Comparison of ENCODE assay signal across 16 mouse cellular contexts in genomic region chr1:134836909-134837480, GRCm38 (mm10).
A peak's percentile ranks its signal among the peaks of the same experiment; 100 is the strongest.
DNase-seq lines count a peak whose midpoint lies in the region; ATAC-seq lines count a peak whose summit lies in the region.
"Had no signal": no experiment of that assay in that cellular context is flagged by ENCODE, and none has a peak within 500 bp of the region (broad histone marks: within the 10 kb centered on the region; RNA-seq: fewer than 3 reads in every experiment).

No protein-coding gene starts in this region.

- peaks cover 27% of the 10 kb centered on the region for H3K36me3 ChIP-seq in hindbrain, embryonic 10.5 days
- peaks cover 57% of the 10 kb centered on the region for H3K36me3 ChIP-seq in hindbrain, embryonic 14.5 days (replicated peaks; ENCODE audit: control insufficient read depth, insufficient read depth)
- peaks cover 32% of the 10 kb centered on the region for H3K36me3 ChIP-seq in midbrain, embryonic 13.5 days
- H3K36me3 ChIP-seq in midbrain, embryonic 10.5 days: peaks cover 26% of the 10 kb centered on the region

- no peak overlapping the region for H3K4me3 ChIP-seq in hindbrain, embryonic 10.5 days
- no peak overlapping the region for H3K4me3 ChIP-seq in hindbrain, embryonic 14.5 days (replicated peaks; ENCODE audit: low read length)
- H3K4me3 ChIP-seq in midbrain, embryonic 13.5 days (replicated peaks): no peak overlapping the region
- H3K4me3 ChIP-seq in midbrain, embryonic 10.5 days: no peak overlapping the region
- H3K4me3 ChIP-seq: heart, adult 2 months; limb, embryonic 13.5 days; myocyte had no signal

- H3K27me3 ChIP-seq in hindbrain, embryonic 10.5 days (ENCODE audit: insufficient read depth, poor library complexity, severe bottlenecking): no peaks in the 10 kb centered on the region
- no peaks in the 10 kb centered on the region for H3K27me3 ChIP-seq in hindbrain, embryonic 14.5 days (ENCODE audit: control insufficient read depth, insufficient read depth, low read length)
- no peaks in the 10 kb centered on the region for H3K27me3 ChIP-seq in midbrain, embryonic 13.5 days
- no peaks in the 10 kb centered on the region for H3K27me3 ChIP-seq in midbrain, embryonic 10.5 days (ENCODE audit: low read depth, poor library complexity, severe bottlenecking)
- H3K27me3 ChIP-seq: limb, embryonic 13.5 days had no signal

- ATAC-seq in cerebellum, adult (ENCODE audit: insufficient number of reproducible peaks, low FRiP score, low TSS enrichment): 0 out of 2 replicates have a peak, but pooled peaks have one; percentile 40
- ATAC-seq in hindbrain, embryonic 14.5 days (ENCODE audit: low FRiP score): no peak
- peak; percentile 63; the same call in 1 of the 2 replicates for ATAC-seq in midbrain, embryonic 13.5 days
- ATAC-seq: forebrain, embryonic 16.5 days; inflammation-experienced regulatory T-cells, adult 6 months had no signal

- no peak overlapping the region for H3K9ac ChIP-seq in hindbrain, embryonic 14.5 days
- no peak overlapping the region for H3K9ac ChIP-seq in midbrain, embryonic 13.5 days (replicated peaks)
- H3K9ac ChIP-seq: limb, embryonic 13.5 days had no signal

- no peak for DNase-seq in cerebellum, adult 9-10 months
- DNase-seq in hindbrain, embryonic 10.5 days (ENCODE audit: low spot score): peak; percentile 30
- DNase-seq in hindbrain, embryonic 14.5 days (ENCODE audit: low spot score): no peak
- DNase-seq in midbrain, embryonic 10.5 days (ENCODE audit: low spot score): no peak
- peak; percentile 57 for DNase-seq in retina, embryonic 14.5 days (ENCODE audit: low spot score)
- no peak for DNase-seq in T-cell, adult 2 months (ENCODE audit: low spot score)
- DNase-seq: heart, adult 2 months; kidney, postnatal 14 days; lung, adult 2 months; right cerebral cortex, postnatal 4 days had no signal

- no peak overlapping the region for H3K27ac ChIP-seq in hindbrain, embryonic 10.5 days
- no peak overlapping the region for H3K27ac ChIP-seq in hindbrain, embryonic 14.5 days
- no peak overlapping the region for H3K27ac ChIP-seq in midbrain, embryonic 13.5 days
- H3K27ac ChIP-seq in midbrain, embryonic 10.5 days (replicated peaks): no peak overlapping the region
- H3K27ac ChIP-seq: heart, adult 2 months; limb, embryonic 13.5 days had no signal

- H3K9me3 ChIP-seq in hindbrain, embryonic 10.5 days: no peaks in the 10 kb centered on the region
- H3K9me3 ChIP-seq in hindbrain, embryonic 14.5 days (ENCODE audit: control insufficient read depth, low read length): no peaks in the 10 kb centered on the region
- no peaks in the 10 kb centered on the region for H3K9me3 ChIP-seq in midbrain, embryonic 13.5 days
- H3K9me3 ChIP-seq in midbrain, embryonic 10.5 days (replicated peaks): no peaks in the 10 kb centered on the region
- H3K9me3 ChIP-seq: limb, embryonic 13.5 days had no signal

- H3K4me2 ChIP-seq in hindbrain, embryonic 14.5 days (replicated peaks): no peak overlapping the region
- no peak overlapping the region for H3K4me2 ChIP-seq in midbrain, embryonic 13.5 days (replicated peaks)
- H3K4me2 ChIP-seq: limb, embryonic 13.5 days had no signal

- H3K4me1 ChIP-seq in hindbrain, embryonic 10.5 days (replicated peaks): 0 out of 2 replicates have a peak, but pooled peaks cover 4% of the 10 kb centered on the region
- H3K4me1 ChIP-seq in hindbrain, embryonic 14.5 days (replicated peaks; ENCODE audit: control insufficient read depth, insufficient read depth, low read length): no peaks in the 10 kb centered on the region
- peaks cover 4% of the 10 kb centered on the region; the same call in 1 of the 2 replicates for H3K4me1 ChIP-seq in midbrain, embryonic 13.5 days (replicated peaks)
- no peaks in the 10 kb centered on the region for H3K4me1 ChIP-seq in midbrain, embryonic 10.5 days
- H3K4me1 ChIP-seq: limb, embryonic 13.5 days had no signal

- WGBS in hindbrain, embryonic 10.5 days: 76% methylated on average over 10 of the region's 10 CpGs
- 53% methylated on average over 10 of the region's 10 CpGs for WGBS in hindbrain, embryonic 14.5 days
- 58% methylated on average over 10 of the region's 10 CpGs for WGBS in midbrain, embryonic 13.5 days
- WGBS in midbrain, embryonic 10.5 days: 82% methylated on average over 10 of the region's 10 CpGs

Comparison
In these comparisons a context has a peak if more than half of its experiments do, and no peak if none do; other contexts are left out.
1. DNase-seq: peak in hindbrain, embryonic 10.5 days (single experiment) and retina, embryonic 14.5 days (single experiment); none in cerebellum, adult 9-10 months (single experiment), hindbrain, embryonic 14.5 days (single experiment), midbrain, embryonic 10.5 days (single experiment) and T-cell, adult 2 months (single experiment).